Mouse (Mus musculus) brown adipose tissue, adult 24 weeks (tissue): ENCODE measurements around the gene Mroh2a. TPM values are rescaled to one million over a fixed set of nuclear protein-coding genes. Genes with fewer than 3 reads are reported as not detected.
"Not testable (repeated sequence)": the region's sequence is repeated elsewhere in the genome, so short reads cannot be mapped to it uniquely, and the experiment has no call there.

Experiments
- H3K27ac ChIP-seq: fragments of 200-500 bp; replicated peaks from 2 replicates; pipeline ENCODE4 v1.5.1; 2012; ENCODE audit warnings: low read depth, mild to moderate bottlenecking, low read length
- H3K4me1 ChIP-seq: fragments of 200-500 bp; 2 replicates; pipeline ENCODE4 v1.6.1; 2012; ENCODE audit warnings: low read length, mixed read lengths; ENCODE audit not compliant: control insufficient read depth, insufficient read depth, insufficient read length
- H3K4me3 ChIP-seq: fragments of 200-500 bp; 2 replicates; pipeline ENCODE4 v1.5.1; 2012; ENCODE audit warnings: low read depth, mild to moderate bottlenecking, low read length, moderate library complexity; ENCODE audit not compliant: insufficient read depth
- polyA plus RNA-seq: library from polyadenylated mRNA; stranded (reverse); fragments of >200 nt; gene quantifications from 2 replicates; pipeline ENCODE4 v1.2.4, GENCODE M21; 2012; ENCODE audit not compliant: missing spikeins, insufficient read depth, insufficient read length

Gene Mroh2a
- polyA plus RNA-seq, 1 experiment, result not detected

GRCm38 (mm10) chr1:88214462-88214952 lies 12.3 kb upstream of the Mroh2a start:
- H3K4me3 ChIP-seq, result no peak overlapping the region
- no peaks in the 10 kb centered on the region for H3K4me1 ChIP-seq
- no peak overlapping the region for H3K27ac ChIP-seq

- Histone ChIP-seq H3K4me3 (no peak overlapping the region), H3K4me1 (no peaks in the 10 kb centered on the region), H3K27ac (no peak overlapping the region)
Observed at GRCm38 (mm10) chr1:88215466-88216380, 11.1 kb upstream of the Mroh2a start.

GRCm38 (mm10) chr1:88216551-88216950 lies 10.2 kb upstream of the Mroh2a start:
- H3K27ac ChIP-seq, result no peak overlapping the region
- no peak overlapping the region for H3K4me3 ChIP-seq
- no peaks in the 10 kb centered on the region for H3K4me1 ChIP-seq

GRCm38 (mm10) chr1:88217144-88217543 lies 9.6 kb upstream of the Mroh2a start:
- Histone ChIP-seq H3K4me1 (no peaks in the 10 kb centered on the region), H3K4me3 (no peak overlapping the region), H3K27ac (no peak overlapping the region)

- H3K4me1 ChIP-seq, result no peaks in the 10 kb centered on the region
- H3K27ac ChIP-seq, result no peak overlapping the region
- no peak overlapping the region for H3K4me3 ChIP-seq
Observed at GRCm38 (mm10) chr1:88217576-88217975, 9.2 kb upstream of the Mroh2a start.

GRCm38 (mm10) chr1:88218051-88218450 lies 8.7 kb upstream of the Mroh2a start:
- H3K4me1 ChIP-seq, result no peaks in the 10 kb centered on the region
- H3K27ac ChIP-seq, result no peak overlapping the region
- no peak overlapping the region for H3K4me3 ChIP-seq

GRCm38 (mm10) chr1:88218591-88218990 lies 8.2 kb upstream of the Mroh2a start:
- H3K27ac ChIP-seq, result no peak overlapping the region
- H3K4me1 ChIP-seq, result no peaks in the 10 kb centered on the region
- no peak overlapping the region for H3K4me3 ChIP-seq

GRCm38 (mm10) chr1:88219054-88219453 lies 7.7 kb upstream of the Mroh2a start:
- H3K27ac ChIP-seq, result no peak overlapping the region
- no peaks in the 10 kb centered on the region for H3K4me1 ChIP-seq
- no peak overlapping the region for H3K4me3 ChIP-seq

GRCm38 (mm10) chr1:88220336-88220735 lies 6.5 kb upstream of the Mroh2a start:
- no peak overlapping the region for H3K27ac ChIP-seq
- H3K4me3 ChIP-seq, result no peak overlapping the region
- no peaks in the 10 kb centered on the region for H3K4me1 ChIP-seq

GRCm38 (mm10) chr1:88222216-88222615 lies 4.6 kb upstream of the Mroh2a start:
- Histone ChIP-seq H3K27ac (no peak overlapping the region), H3K4me1 (no peaks in the 10 kb centered on the region), H3K4me3 (no peak overlapping the region)

GRCm38 (mm10) chr1:88223011-88223515 lies 3.7 kb upstream of the Mroh2a start:
- H3K4me1 ChIP-seq, H3K4me3 ChIP-seq, H3K27ac ChIP-seq: not testable (repeated sequence)

GRCm38 (mm10) chr1:88223591-88223990 lies 3.2 kb upstream of the Mroh2a start:
- Histone ChIP-seq H3K27ac (no peak overlapping the region), H3K4me3 (no peak overlapping the region), H3K4me1 (no peaks in the 10 kb centered on the region)

- Histone ChIP-seq H3K27ac (no peak overlapping the region), H3K4me1 (no peaks in the 10 kb centered on the region), H3K4me3 (no peak overlapping the region)
Observed at GRCm38 (mm10) chr1:88224029-88224776, 2.6 kb upstream of the Mroh2a start.

GRCm38 (mm10) chr1:88225301-88225700 lies 1.5 kb upstream of the Mroh2a start:
- not testable (repeated sequence) for H3K4me3 ChIP-seq, H3K4me1 ChIP-seq, H3K27ac ChIP-seq

- no peaks in the 10 kb centered on the region for H3K4me1 ChIP-seq
- no peak overlapping the region for H3K27ac ChIP-seq
- H3K4me3 ChIP-seq, result no peak overlapping the region
Observed at GRCm38 (mm10) chr1:88225741-88226140, 1.0 kb upstream of the Mroh2a start.
